Mouse (Mus musculus): ENCODE results near the gene Ift57.

DNA sequence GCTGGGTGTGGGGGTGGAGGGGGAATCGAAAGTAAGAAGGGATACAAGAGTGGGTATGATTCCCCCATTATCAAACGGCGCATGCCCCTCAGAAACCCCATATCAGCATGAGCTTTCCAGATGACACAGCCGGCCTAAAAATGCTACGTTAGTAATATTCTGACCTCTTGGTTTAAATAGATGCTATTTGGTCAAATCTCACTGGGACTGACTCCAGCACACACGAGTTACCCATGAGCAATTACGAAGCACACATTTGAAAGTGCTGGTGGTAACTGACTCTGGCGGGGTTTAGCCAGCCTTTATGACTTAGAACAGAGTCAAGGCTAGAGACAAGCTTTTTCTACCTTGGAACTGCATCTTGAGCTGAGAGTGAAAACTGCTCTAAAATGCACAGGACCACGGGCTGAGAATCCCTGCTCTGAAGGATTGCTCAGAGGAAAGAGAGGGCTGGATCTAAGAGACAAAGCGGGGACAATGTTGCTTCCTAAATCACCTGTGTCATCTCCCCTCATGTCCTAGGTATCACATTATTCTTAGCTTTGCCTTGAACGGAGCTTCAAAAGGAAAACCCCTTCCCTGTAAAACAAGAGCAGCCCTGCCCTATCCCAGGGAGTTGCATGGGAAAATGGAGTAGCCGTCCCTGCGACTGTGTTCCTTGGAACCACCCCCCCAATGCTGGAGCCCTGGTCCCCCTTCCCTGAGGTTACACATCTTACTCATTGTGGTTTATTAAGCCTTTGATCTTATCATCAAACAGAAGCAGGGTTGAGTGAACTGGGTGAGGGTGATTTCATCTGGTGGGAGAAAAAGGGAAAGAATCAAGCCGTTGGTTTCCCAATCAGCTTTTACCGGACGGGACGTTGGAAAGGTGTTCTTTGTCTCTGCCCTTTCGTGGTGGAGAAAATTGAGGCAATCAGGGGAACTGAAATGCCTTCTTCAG lies 75.3 kb downstream of the Ift57 start:
- TF ChIP-seq POLR2A (IDR thresholded peaks at IDR 0.05; ENCODE audit: insufficient read depth, low read depth, low read length) (no peak), CTCF (IDR thresholded peaks at IDR 0.05; ENCODE audit: insufficient read depth, low read depth, low read length) (no peak)
